Mouse (Mus musculus): Measurements from ENCODE around the gene S100a4.

DNA sequence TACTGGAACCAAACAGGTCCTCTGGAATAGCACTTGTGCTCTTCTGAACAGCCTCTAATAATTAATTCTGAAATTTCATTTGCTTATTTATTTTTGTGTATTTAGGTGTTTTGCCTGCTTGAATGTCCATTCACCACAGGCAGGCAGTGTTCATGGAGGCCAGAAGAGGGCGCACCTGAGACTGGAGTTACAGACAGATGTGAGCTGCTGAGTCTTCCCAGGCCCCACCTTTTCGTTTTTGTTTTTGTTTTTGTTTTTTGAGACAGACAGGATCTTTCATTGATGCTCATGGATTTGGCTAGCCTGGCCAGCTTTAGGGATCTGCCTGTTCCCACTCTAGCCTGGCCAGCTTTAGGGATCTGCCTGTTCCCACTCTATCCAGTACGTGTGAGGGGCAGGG, 40.6 kb downstream of the S100a4 start:
- TF ChIP-seq POLR2A (IDR thresholded peaks at IDR 0.05; ENCODE audit: borderline replicate concordance, extremely low read depth, insufficient read depth, insufficient read length, poor library complexity, severe bottlenecking) (no peak), CTCF (IDR thresholded peaks at IDR 0.05; ENCODE audit: borderline replicate concordance, extremely low read depth, insufficient read depth, insufficient read length) (peak; percentile 54; the same call in 1 of the 2 replicates)
